In the genomic region with DNA sequence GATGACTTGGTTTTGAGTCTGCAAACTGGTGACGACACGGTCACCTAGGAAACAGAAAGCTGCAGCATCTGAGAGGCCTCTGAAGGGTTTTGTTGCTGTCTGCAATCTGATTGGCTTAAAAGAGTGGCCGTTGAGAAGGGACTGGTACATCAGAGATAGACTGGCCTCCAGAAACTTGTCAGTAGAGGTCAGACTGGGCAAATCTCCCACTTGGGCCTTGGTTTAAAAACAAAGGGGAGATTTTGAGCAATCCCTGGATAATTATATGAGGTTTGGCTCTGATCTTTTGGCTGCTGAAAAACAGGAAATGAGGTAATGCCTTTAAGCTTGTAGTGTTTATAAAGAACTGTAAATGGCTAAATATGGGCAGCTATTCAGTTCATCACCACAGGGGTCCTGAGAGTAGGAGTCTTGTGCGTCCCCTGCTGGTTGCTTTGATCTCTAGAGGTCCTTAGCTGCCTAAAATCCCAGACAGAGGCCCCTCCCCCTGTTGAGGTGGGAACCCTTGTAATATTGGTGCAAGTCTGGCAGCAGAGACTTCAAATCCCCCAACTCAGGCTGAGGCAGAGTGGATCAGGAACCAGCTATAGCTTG, we compare ENCODE assay signal across 9 mouse cellular contexts. TPM values are rescaled to one million over a fixed set of nuclear protein-coding genes. Genes with fewer than 3 reads are reported as not detected.
DNase-seq lines count a peak whose midpoint lies in the region; ATAC-seq and TF ChIP-seq lines count a peak whose summit lies in the region.
"Had no signal": no experiment of that assay in that cellular context is flagged by ENCODE, and none has a peak within 500 bp of the region (broad histone marks: within the 10 kb centered on the region; RNA-seq: fewer than 3 reads in every experiment).

No protein-coding gene starts in this region.

- H3K79me2 ChIP-seq in C2C12 (ENCODE audit: control insufficient read depth, insufficient read depth): peaks cover 65% of the 10 kb centered on the region
- no peaks in the 10 kb centered on the region for H3K79me2 ChIP-seq in liver, adult 2 months (ENCODE audit: control insufficient read depth, insufficient read depth, low read length)

- no peaks in the 10 kb centered on the region for H3K9me3 ChIP-seq in forebrain, embryonic 10.5 days
- H3K9me3 ChIP-seq in heart, embryonic 15.5 days (replicated peaks): no peaks in the 10 kb centered on the region
- H3K9me3 ChIP-seq in kidney, postnatal 0 days (replicated peaks; ENCODE audit: low read length): no peaks in the 10 kb centered on the region
- H3K9me3 ChIP-seq in stomach, embryonic 15.5 days: no peaks in the 10 kb centered on the region

- DNase-seq in adrenal gland, postnatal 36 days: peak; percentile 59 to 60
- peak; percentile 69 for DNase-seq in forebrain, embryonic 10.5 days (ENCODE audit: extremely low spot score, low spot score)
- DNase-seq in kidney, postnatal 0 days (ENCODE audit: low spot score): peak; percentile 96
- DNase-seq in liver, adult 2 months (ENCODE audit: extremely low read depth, low read depth, low spot score): peak; percentile 30
- peak; percentile 96 for DNase-seq in naive thymus-derived CD4-positive, alpha-beta T cell, adult 2 months (ENCODE audit: low read depth)

- H3K36me3 ChIP-seq in C2C12 (ENCODE audit: control insufficient read depth, insufficient read depth): peaks cover 28% of the 10 kb centered on the region
- H3K36me3 ChIP-seq in forebrain, embryonic 10.5 days (replicated peaks): peaks cover 27% of the 10 kb centered on the region
- peaks cover 9% of the 10 kb centered on the region for H3K36me3 ChIP-seq in heart, embryonic 15.5 days
- H3K36me3 ChIP-seq in kidney, postnatal 0 days (ENCODE audit: insufficient read depth, low read length): peaks cover 16% of the 10 kb centered on the region; the same call in 1 of the 2 replicates
- H3K36me3 ChIP-seq in liver, adult 2 months (ENCODE audit: control insufficient read depth, insufficient read depth, low read length): no peaks in the 10 kb centered on the region
- peaks cover 4% of the 10 kb centered on the region; the same call in 1 of the 2 replicates for H3K36me3 ChIP-seq in stomach, embryonic 15.5 days

- peak; percentile 38 for TF ChIP-seq CTCF in C2C12 (IDR thresholded peaks at IDR 0.05; ENCODE audit: control insufficient read depth, insufficient read depth, insufficient read length)
- peak; percentile 86 for TF ChIP-seq CTCF in kidney, postnatal 0 days (IDR thresholded peaks at IDR 0.05; ENCODE audit: low read depth)
- TF ChIP-seq CTCF in liver, adult 2 months (IDR thresholded peaks at IDR 0.05; ENCODE audit: low read depth, low read length): peak; percentile 33; the same call in 1 of the 2 replicates

- TF ChIP-seq POLR2A in liver, adult 2 months (IDR thresholded peaks at IDR 0.05; ENCODE audit: extremely low read depth, insufficient read depth, low read length): no peak

- peak overlapping the region; percentile 48 for H3K27ac ChIP-seq in forebrain, embryonic 10.5 days
- peak overlapping the region; percentile 81 for H3K27ac ChIP-seq in heart, embryonic 15.5 days
- peak overlapping the region; percentile 60 for H3K27ac ChIP-seq in kidney, postnatal 0 days
- H3K27ac ChIP-seq in liver, adult 2 months (replicated peaks; ENCODE audit: insufficient read depth, low read depth, low read length): 0 out of 2 replicates have a peak overlapping the region, but pooled peaks have one; percentile 29
- H3K27ac ChIP-seq in stomach, embryonic 15.5 days: peak overlapping the region; percentile 72

- H3ac ChIP-seq in C2C12 (ENCODE audit: control insufficient read depth, insufficient read length, low read depth): peak overlapping the region; percentile 63

- H3K9ac ChIP-seq in heart, embryonic 15.5 days: 0 out of 2 replicates have a peak overlapping the region, but pooled peaks have one; percentile 1
- no peak overlapping the region for H3K9ac ChIP-seq in kidney, postnatal 0 days (ENCODE audit: low read depth, low read length)
- H3K9ac ChIP-seq in liver, adult 2 months (ENCODE audit: low read depth, low read length): no peak overlapping the region
- H3K9ac ChIP-seq in stomach, embryonic 15.5 days: no peak overlapping the region

- peaks cover 41% of the 10 kb centered on the region for H3K4me1 ChIP-seq in forebrain, embryonic 10.5 days
- peaks cover 54% of the 10 kb centered on the region for H3K4me1 ChIP-seq in heart, embryonic 15.5 days (replicated peaks)
- H3K4me1 ChIP-seq in kidney, postnatal 0 days (replicated peaks; ENCODE audit: insufficient read depth, low read length): peaks cover 3% of the 10 kb centered on the region
- no peaks in the 10 kb centered on the region for H3K4me1 ChIP-seq in liver, adult 2 months (ENCODE audit: control insufficient read depth, insufficient read depth, low read length)
- peaks cover 19% of the 10 kb centered on the region for H3K4me1 ChIP-seq in stomach, embryonic 15.5 days

- peak overlapping the region; percentile 13; the same call in 1 of the 2 replicates for H3K4me2 ChIP-seq in heart, embryonic 15.5 days
- no peak overlapping the region for H3K4me2 ChIP-seq in kidney, postnatal 0 days (ENCODE audit: low read length)
- no peak overlapping the region for H3K4me2 ChIP-seq in stomach, embryonic 15.5 days

- peaks cover 44% of the 10 kb centered on the region for H3K79me3 ChIP-seq in C2C12 (ENCODE audit: low read depth)

- no peaks in the 10 kb centered on the region for H3K27me3 ChIP-seq in C2C12 (ENCODE audit: control insufficient read depth, insufficient read depth, insufficient read length)
- H3K27me3 ChIP-seq in forebrain, embryonic 10.5 days (ENCODE audit: poor library complexity, severe bottlenecking): peaks cover 82% of the 10 kb centered on the region
- H3K27me3 ChIP-seq in heart, embryonic 15.5 days: no peaks in the 10 kb centered on the region
- H3K27me3 ChIP-seq in kidney, postnatal 0 days (ENCODE audit: insufficient read depth, low read length): no peaks in the 10 kb centered on the region
- no peaks in the 10 kb centered on the region for H3K27me3 ChIP-seq in liver, adult 2 months (ENCODE audit: control insufficient read depth, insufficient read depth, low read length)
- H3K27me3 ChIP-seq in stomach, embryonic 15.5 days (replicated peaks): no peaks in the 10 kb centered on the region

- ATAC-seq in heart, embryonic 15.5 days (replicated peaks; ENCODE audit: insufficient number of reproducible peaks, insufficient read depth, low FRiP score, low read depth): peak; percentile 80
- ATAC-seq in kidney, postnatal 0 days (replicated peaks; ENCODE audit: low FRiP score, low read depth): peak; percentile 80
- peak; percentile 76 for ATAC-seq in stomach, embryonic 15.5 days (ENCODE audit: insufficient read depth, low FRiP score, low read depth)

- WGBS in forebrain, embryonic 10.5 days: 11% methylated on average over 4 of the region's 4 CpGs
- WGBS in heart, embryonic 15.5 days: 11% methylated on average over 4 of the region's 4 CpGs
- WGBS in kidney, postnatal 0 days: 20% methylated on average over 4 of the region's 4 CpGs
- 46% methylated on average over 4 of the region's 4 CpGs for WGBS in liver, adult 2 months
- 14% methylated on average over 4 of the region's 4 CpGs for WGBS in stomach, embryonic 15.5 days

- H3K4me3 ChIP-seq in C2C12 (ENCODE audit: insufficient read depth, poor library complexity, severe bottlenecking): no peak overlapping the region
- no peak overlapping the region; the same call in 1 of the 2 replicates for H3K4me3 ChIP-seq in forebrain, embryonic 10.5 days
- H3K4me3 ChIP-seq in heart, embryonic 15.5 days: no peak overlapping the region
- no peak overlapping the region for H3K4me3 ChIP-seq in kidney, postnatal 0 days (replicated peaks; ENCODE audit: low read depth, low read length)
- no peak overlapping the region for H3K4me3 ChIP-seq in liver, adult 2 months (ENCODE audit: insufficient read depth, low read depth, low read length)
- H3K4me3 ChIP-seq in stomach, embryonic 15.5 days (replicated peaks): no peak overlapping the region

TF ChIP-seq in C2C12, 6 proteins besides CTCF, POLR2A, EP300 and RAD21:
- no peak for TF ChIP-seq MAX (IDR thresholded peaks at IDR 0.05)
- no peak for TF ChIP-seq MYOG (IDR thresholded peaks at IDR 0.05; ENCODE audit: control insufficient read depth, extremely low read depth, insufficient read length)
- TF ChIP-seq CEBPB (IDR thresholded peaks at IDR 0.05; ENCODE audit: low read depth): peak; percentile 79
TF ChIP-seq in C2C12: peak in this region for 1.

RNA-seq across cellular contexts. Expression of gene Fam118a, which starts 13.7 kb away (rescaled TPM):
- polyA plus RNA-seq in C2C12 (2012; fragmentation: generic; extraction: Trizol): 24.5 TPM
- 10 to 100 TPM in 1 of 2 experiments, 1 to 10 TPM in 1; 5.9 to 11.6 TPM for total RNA-seq in adrenal gland, postnatal 36 days (2021)
- 31.0 and 31.1 TPM in 2 replicates for polyA plus RNA-seq in forebrain, embryonic 10.5 days (2016; fragmentation: Nextera tagmentation; extraction: Ambion mirVana)
- 15.3 and 19.7 TPM in 2 replicates for polyA plus RNA-seq in heart, embryonic 15.5 days (2015; fragmentation: Nextera tagmentation; extraction: Ambion mirVana)
- 18.4 and 18.8 TPM in 2 replicates for polyA plus RNA-seq in kidney, postnatal 0 days (2015; fragmentation: Nextera tagmentation; extraction: Ambion mirVana)
- total RNA-seq in liver, adult 2 months (2014; rRNA removed): 2.6 and 3.0 TPM in 2 replicates
- polyA plus RNA-seq in liver, adult 2 months (2012; rRNA removed): 0.98 and 1.3 TPM in 2 replicates
- polyA plus RNA-seq in stomach, embryonic 15.5 days (2015; fragmentation: Nextera tagmentation; extraction: Ambion mirVana): 29.8 and 30.4 TPM in 2 replicates

RNA-seq across cellular contexts. Expression of gene Upk3a, which starts 25.5 kb away (rescaled TPM):
- not detected for polyA plus RNA-seq in C2C12 (2012; fragmentation: generic; extraction: Trizol)
- not detected for total RNA-seq in adrenal gland, postnatal 36 days (2021)
- not detected in 2 replicates for polyA plus RNA-seq in forebrain, embryonic 10.5 days (2016; fragmentation: Nextera tagmentation; extraction: Ambion mirVana)
- 0.23 and 2.4 TPM in 2 replicates for polyA plus RNA-seq in heart, embryonic 15.5 days (2015; fragmentation: Nextera tagmentation; extraction: Ambion mirVana)
- polyA plus RNA-seq in kidney, postnatal 0 days (2015; fragmentation: Nextera tagmentation; extraction: Ambion mirVana): 73.7 and 104 TPM in 2 replicates
- not detected in 2 replicates for total RNA-seq in liver, adult 2 months (2014; rRNA removed)
- not detected in 2 replicates for polyA plus RNA-seq in liver, adult 2 months (2012; rRNA removed)
- 6.8 and 8.6 TPM in 2 replicates for polyA plus RNA-seq in stomach, embryonic 15.5 days (2015; fragmentation: Nextera tagmentation; extraction: Ambion mirVana)
- total RNA-seq: gastrocnemius, postnatal 36 days had no signal

RNA-seq across cellular contexts. Expression of gene 5031439G07Rik, which starts 54.1 kb away (rescaled TPM):
- 30.4 TPM for polyA plus RNA-seq in C2C12 (2012; fragmentation: generic; extraction: Trizol)
- 10 to 100 TPM; 33.3 to 34.0 TPM for total RNA-seq in adrenal gland, postnatal 36 days (2021)
- 9.6 and 9.8 TPM in 2 replicates for polyA plus RNA-seq in forebrain, embryonic 10.5 days (2016; fragmentation: Nextera tagmentation; extraction: Ambion mirVana)
- 5.0 and 14.4 TPM in 2 replicates for polyA plus RNA-seq in heart, embryonic 15.5 days (2015; fragmentation: Nextera tagmentation; extraction: Ambion mirVana)
- polyA plus RNA-seq in kidney, postnatal 0 days (2015; fragmentation: Nextera tagmentation; extraction: Ambion mirVana): 5.8 and 10.0 TPM in 2 replicates
- total RNA-seq in liver, adult 2 months (2014; rRNA removed): 9.8 and 11.3 TPM in 2 replicates
- polyA plus RNA-seq in liver, adult 2 months (2012; rRNA removed): 9.0 and 11.2 TPM in 2 replicates
- 13.7 and 16.2 TPM in 2 replicates for polyA plus RNA-seq in stomach, embryonic 15.5 days (2015; fragmentation: Nextera tagmentation; extraction: Ambion mirVana)

Comparison
In these comparisons a context has a peak if more than half of its experiments do, and no peak if none do; other contexts are left out.
1. CTCF ChIP-seq: peak in every context shown above with its lines; median percentile 86 in kidney, postnatal 0 days; 38 in C2C12; 33 in liver, adult 2 months.
2. DNase-seq: peak in every context shown above with its lines; median percentile 96 in kidney, postnatal 0 days; 96 in naive thymus-derived CD4-positive, alpha-beta T cell, adult 2 months; 69 in forebrain, embryonic 10.5 days; 60 in adrenal gland, postnatal 36 days; 30 in liver, adult 2 months.
3. H3K27ac ChIP-seq: peak in every context shown above with its lines; median percentile 81 in heart, embryonic 15.5 days; 72 in stomach, embryonic 15.5 days; 60 in kidney, postnatal 0 days; 48 in forebrain, embryonic 10.5 days; 29 in liver, adult 2 months.